Comparison of ENCODE assay signal across 8 mouse cellular contexts in genomic region chr17:67584937-67585579, GRCm38 (mm10). TPM values are rescaled to one million over a fixed set of nuclear protein-coding genes. Genes with fewer than 3 reads are reported as not detected.
DNase-seq lines count a peak whose midpoint lies in the region; ATAC-seq and TF ChIP-seq lines count a peak whose summit lies in the region.

No protein-coding gene starts in this region.

- H3K4me2 ChIP-seq in forebrain, embryonic 14.5 days (ENCODE audit: low read length), result no peak overlapping the region

- peak; percentile 87 for ATAC-seq in forebrain, embryonic 14.5 days

- no peaks in the 10 kb centered on the region for H3K27me3 ChIP-seq in E14TG2a.4 (ENCODE audit: insufficient read depth, low read length)
- H3K27me3 ChIP-seq in forebrain, embryonic 14.5 days (replicated peaks; ENCODE audit: control insufficient read depth, insufficient read depth, low read length), result no peaks in the 10 kb centered on the region

- H3K4me3 ChIP-seq in E14TG2a.4 (replicated peaks; ENCODE audit: low read length), result no peak overlapping the region
- no peak overlapping the region for H3K4me3 ChIP-seq in forebrain, embryonic 14.5 days (ENCODE audit: low read depth, low read length)

- H3K9ac ChIP-seq in forebrain, embryonic 14.5 days (ENCODE audit: low read length), result no peak overlapping the region

- H3K9me3 ChIP-seq in E14TG2a.4 (ENCODE audit: low read length), result peaks cover 6% of the 10 kb centered on the region
- H3K9me3 ChIP-seq in forebrain, embryonic 14.5 days (replicated peaks; ENCODE audit: control insufficient read depth, low read length), result no peaks in the 10 kb centered on the region

- DNase-seq in c-Kit-positive CD71-positive TER-119-positive erythroid progenitor cells, embryonic 14.5 days (ENCODE audit: low spot score), result peak; percentile 28
- DNase-seq in forebrain, embryonic 14.5 days (ENCODE audit: low spot score), result peak; percentile 93
- DNase-seq in heart, postnatal 25 days (ENCODE audit: low spot score), result peak; percentile 36
- peak; percentile 88 for DNase-seq in kidney, postnatal 4 days
- peak; percentile 49 to 71 for DNase-seq in lung, adult 18-20 months
- DNase-seq in ovary, adult 18-20 months (ENCODE audit: low spot score), result peak; percentile 47
- peak; percentile 75 for DNase-seq in thymus, postnatal 4 days

- H3K4me1 ChIP-seq in E14TG2a.4 (replicated peaks; ENCODE audit: low read depth, low read length), result no peaks in the 10 kb centered on the region
- H3K4me1 ChIP-seq in forebrain, embryonic 14.5 days (ENCODE audit: control insufficient read depth, insufficient read depth, low read length), result no peaks in the 10 kb centered on the region

- 18% methylated on average over 6 of the region's 6 CpGs for WGBS in forebrain, embryonic 14.5 days

- intact Hi-C loops in heart, postnatal 25 days (cut with DNase I), result loop anchor here (1.0 to 10.0 kb wide), 6 partner anchors 82 to 1006 kb away; partner anchors contain the start of gene Ptprm

- peak; percentile 34 for TF ChIP-seq CTCF in E14TG2a.4 (conservative IDR thresholded peaks at IDR 0.05; ENCODE audit: low read length)

- H3K36me3 ChIP-seq in E14TG2a.4 (ENCODE audit: insufficient read depth, low read length), result no peaks in the 10 kb centered on the region
- H3K36me3 ChIP-seq in forebrain, embryonic 14.5 days (ENCODE audit: control insufficient read depth, insufficient read depth, low read length), result no peaks in the 10 kb centered on the region

- no peak overlapping the region for H3K27ac ChIP-seq in forebrain, embryonic 14.5 days (ENCODE audit: low read depth, low read length)

RNA-seq across cellular contexts. Expression of gene Lrrc30, which starts 47.5 kb away (rescaled TPM):
- not detected in 2 replicates for polyA plus RNA-seq in forebrain, embryonic 14.5 days (2014; fragmentation: Nextera tagmentation; extraction: Ambion mirVana)
- under 1 TPM; 0.29 to 0.53 TPM for total RNA-seq in heart, postnatal 25 days (2021)

Comparison
In these comparisons a context has a peak if more than half of its experiments do, and no peak if none do; other contexts are left out.
1. DNase-seq: peak in every context shown above with its lines; median percentile 93 in forebrain, embryonic 14.5 days; 88 in kidney, postnatal 4 days; 75 in thymus, postnatal 4 days; 60 in lung, adult 18-20 months; 47 in ovary, adult 18-20 months; 36 in heart, postnatal 25 days; 28 in c-Kit-positive CD71-positive TER-119-positive erythroid progenitor cells, embryonic 14.5 days.